ENCODE assay signal across 15 mouse cellular contexts in genomic region chr13:41952453-41952852, GRCm38 (mm10).
A peak's percentile ranks its signal among the peaks of the same experiment; 100 is the strongest.
DNase-seq lines count a peak whose midpoint lies in the region; ATAC-seq and TF ChIP-seq lines count a peak whose summit lies in the region.
"Had no signal": no experiment of that assay in that cellular context is flagged by ENCODE, and none has a peak within 500 bp of the region (broad histone marks: within the 10 kb centered on the region; RNA-seq: fewer than 3 reads in every experiment).

No protein-coding gene starts in this region.

- no peak overlapping the region for H3K4me2 ChIP-seq in midbrain, postnatal 0 days (ENCODE audit: low read depth, low read length, poor library complexity, severe bottlenecking)
- H3K4me2 ChIP-seq in midbrain, embryonic 15.5 days = no peak overlapping the region
- H3K4me2 ChIP-seq: limb, embryonic 12.5 days had no signal

- TF ChIP-seq CTCF in midbrain, postnatal 0 days (IDR thresholded peaks at IDR 0.05) = no peak

- H3K9me3 ChIP-seq in heart, embryonic 10.5 days = no peaks in the 10 kb centered on the region
- H3K9me3 ChIP-seq in midbrain, postnatal 0 days (ENCODE audit: low read length) = no peaks in the 10 kb centered on the region
- no peaks in the 10 kb centered on the region for H3K9me3 ChIP-seq in midbrain, embryonic 15.5 days
- H3K9me3 ChIP-seq: G1E; limb, embryonic 12.5 days had no signal

- ATAC-seq in midbrain, postnatal 0 days (ENCODE audit: low FRiP score) = no peak
- ATAC-seq in midbrain, embryonic 15.5 days (replicated peaks) = no peak
- ATAC-seq in erythroblast, adult 5-6 weeks (replicated peaks; ENCODE audit: low FRiP score, poor library complexity, severe bottlenecking) = no peak
- ATAC-seq in frontal cortex, adult (ENCODE audit: low TSS enrichment) = no peak
- ATAC-seq: forebrain, embryonic 16.5 days; inflammation-experienced regulatory T-cells, adult 6 months had no signal

- WGBS in heart, embryonic 10.5 days = 66% methylated on average over 3 of the region's 3 CpGs
- 53% methylated on average over 3 of the region's 3 CpGs for WGBS in midbrain, postnatal 0 days
- 57% methylated on average over 3 of the region's 3 CpGs for WGBS in midbrain, embryonic 15.5 days

- H3K4me1 ChIP-seq in heart, embryonic 10.5 days = no peaks in the 10 kb centered on the region
- no peaks in the 10 kb centered on the region for H3K4me1 ChIP-seq in midbrain, postnatal 0 days (ENCODE audit: insufficient read depth, low read length)
- no peaks in the 10 kb centered on the region for H3K4me1 ChIP-seq in midbrain, embryonic 15.5 days
- H3K4me1 ChIP-seq: limb, embryonic 12.5 days had no signal

- H3K27me3 ChIP-seq in heart, embryonic 10.5 days (ENCODE audit: insufficient read depth, poor library complexity, severe bottlenecking) = no peaks in the 10 kb centered on the region
- H3K27me3 ChIP-seq in midbrain, postnatal 0 days (ENCODE audit: insufficient read depth, low read length) = no peaks in the 10 kb centered on the region
- H3K27me3 ChIP-seq in midbrain, embryonic 15.5 days (replicated peaks) = no peaks in the 10 kb centered on the region
- H3K27me3 ChIP-seq: limb, embryonic 12.5 days had no signal

- no peak overlapping the region for H3K4me3 ChIP-seq in heart, embryonic 10.5 days
- no peak overlapping the region for H3K4me3 ChIP-seq in midbrain, postnatal 0 days (ENCODE audit: low read depth, low read length)
- H3K4me3 ChIP-seq in midbrain, embryonic 15.5 days = no peak overlapping the region
- H3K4me3 ChIP-seq: limb, embryonic 12.5 days had no signal

- no peak overlapping the region for H3K9ac ChIP-seq in midbrain, postnatal 0 days (replicated peaks; ENCODE audit: low read length, poor library complexity, severe bottlenecking)
- no peak overlapping the region for H3K9ac ChIP-seq in midbrain, embryonic 15.5 days
- H3K9ac ChIP-seq: limb, embryonic 12.5 days; liver, embryonic 14.5 days had no signal

- intact Hi-C loops in gastrocnemius, postnatal 14 days (cut with DNase I; ENCODE audit: low total_unique reads) = no loop called here

- H3K36me3 ChIP-seq in heart, embryonic 10.5 days = no peaks in the 10 kb centered on the region
- H3K36me3 ChIP-seq in midbrain, postnatal 0 days (ENCODE audit: insufficient read depth, low read length) = no peaks in the 10 kb centered on the region
- no peaks in the 10 kb centered on the region for H3K36me3 ChIP-seq in midbrain, embryonic 15.5 days (replicated peaks)
- H3K36me3 ChIP-seq: G1E; limb, embryonic 12.5 days had no signal

- DNase-seq in heart, adult 11 months = peak; percentile 92
- DNase-seq in heart, embryonic 10.5 days (ENCODE audit: low spot score) = no peak
- DNase-seq in midbrain, postnatal 0 days (ENCODE audit: low spot score) = peak; percentile 18
- DNase-seq in gastrocnemius, postnatal 14 days = peak; percentile 32
- DNase-seq: cerebellum, adult 11 months; kidney, adult 9 months; right cerebral cortex, postnatal 4 days had no signal

- H3K27ac ChIP-seq in heart, embryonic 10.5 days = no peak overlapping the region
- H3K27ac ChIP-seq in midbrain, postnatal 0 days (ENCODE audit: low read depth, low read length) = no peak overlapping the region
- no peak overlapping the region for H3K27ac ChIP-seq in midbrain, embryonic 15.5 days
- H3K27ac ChIP-seq: limb, embryonic 12.5 days; liver, embryonic 14.5 days had no signal
